Mouse (Mus musculus) liver, embryonic 12.5 days (tissue): ENCODE results near the gene Panx1. TPM values are rescaled to one million over a fixed set of nuclear protein-coding genes. Genes with fewer than 3 reads are reported as not detected.

Experiments
- ATAC-seq: fragments of 200-750 bp; cut with Nextera tagmentation; 2 replicates; pipeline ENCODE4 v1.8.0; 2017; ENCODE audit warnings: moderate number of reproducible peaks, mild to moderate bottlenecking, moderate library complexity
- H3K27ac ChIP-seq: fragments of 300-500 bp; sonication (generic); 2 replicates; pipeline ENCODE4 v1.5.1; 2016; ENCODE audit warnings: mild to moderate bottlenecking
- H3K27me3 ChIP-seq: fragments of 300-500 bp; sonication (generic); replicated peaks from 2 replicates; pipeline ENCODE4 v1.6.1; 2016; ENCODE audit warnings: mild to moderate bottlenecking, moderate library complexity
- H3K36me3 ChIP-seq: fragments of 300-500 bp; sonication (generic); 2 replicates; pipeline ENCODE4 v1.6.1; 2016; ENCODE audit warnings: mild to moderate bottlenecking, moderate library complexity
- H3K4me1 ChIP-seq: fragments of 300-500 bp; sonication (generic); 2 replicates; pipeline ENCODE4 v1.6.1; 2016
- H3K4me2 ChIP-seq: fragments of 300-500 bp; sonication (generic); 2 replicates; pipeline ENCODE4 v1.6.1; 2016; ENCODE audit warnings: mild to moderate bottlenecking, moderate library complexity
- H3K4me3 ChIP-seq: fragments of 300-500 bp; sonication (generic); 2 replicates; pipeline ENCODE4 v1.5.1; 2016; ENCODE audit warnings: mild to moderate bottlenecking, moderate library complexity
- H3K9ac ChIP-seq: fragments of 300-500 bp; sonication (generic); 2 replicates; pipeline ENCODE4 v1.6.1; 2016; ENCODE audit warnings: mild to moderate bottlenecking, moderate library complexity
- H3K9me3 ChIP-seq: fragments of 300-500 bp; sonication (generic); replicated peaks from 2 replicates; pipeline ENCODE4 v1.6.1; 2016; ENCODE audit warnings: mild to moderate bottlenecking, moderate library complexity
- WGBS: fragments of 180-500 bp; shearing (Covaris S2); methylation state at CpG from one replicate; pipeline ENCODE4 v1.1.7; 2016; ENCODE audit not compliant: insufficient replicate concordance; 5-methylcytosine and 5-hydroxymethylcytosine counted together
- polyA plus RNA-seq: library from polyadenylated mRNA; unstranded; fragments of >200 nt; fragmentation: Nextera tagmentation; extraction: Ambion mirVana; gene quantifications from 2 replicates; pipeline ENCODE4 v1.2.1, GENCODE M21; 2016

Gene Panx1
- polyA plus RNA-seq, 1 experiment from 2014 or later: 14.1 TPM

DNA sequence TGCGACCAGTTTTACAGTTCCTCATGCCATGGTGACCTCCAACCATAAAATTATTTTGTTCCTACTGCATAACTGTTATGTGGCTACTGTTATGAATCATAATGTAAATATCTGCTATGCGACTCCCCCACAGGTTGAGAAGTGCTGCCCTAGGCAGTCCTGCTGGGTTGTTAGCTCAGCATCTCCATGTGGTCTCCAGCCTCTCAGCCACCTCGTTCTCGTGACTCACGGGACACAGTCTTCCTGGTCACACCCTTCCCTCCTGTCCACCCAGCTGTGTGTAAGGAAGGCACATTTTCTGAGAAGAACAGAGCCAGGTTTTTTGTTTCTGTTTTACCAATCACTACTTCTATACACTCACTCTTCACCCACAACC is 26.5 kb downstream of the Panx1 start:
- Histone ChIP-seq H3K9me3 (no peaks in the 10 kb centered on the region), H3K4me2 (no peak overlapping the region), H3K36me3 (peaks cover 7% of the 10 kb centered on the region; the same call in 1 of the 2 replicates), H3K27me3 (no peaks in the 10 kb centered on the region), H3K9ac (no peak overlapping the region), H3K27ac (0 out of 2 replicates have a peak overlapping the region, but pooled peaks have one; percentile 48), H3K4me1 (peaks cover 21% of the 10 kb centered on the region), H3K4me3 (no peak overlapping the region)
- 50% methylated on average over 5 of the region's 5 CpGs for WGBS
- no peak for ATAC-seq

DNA sequence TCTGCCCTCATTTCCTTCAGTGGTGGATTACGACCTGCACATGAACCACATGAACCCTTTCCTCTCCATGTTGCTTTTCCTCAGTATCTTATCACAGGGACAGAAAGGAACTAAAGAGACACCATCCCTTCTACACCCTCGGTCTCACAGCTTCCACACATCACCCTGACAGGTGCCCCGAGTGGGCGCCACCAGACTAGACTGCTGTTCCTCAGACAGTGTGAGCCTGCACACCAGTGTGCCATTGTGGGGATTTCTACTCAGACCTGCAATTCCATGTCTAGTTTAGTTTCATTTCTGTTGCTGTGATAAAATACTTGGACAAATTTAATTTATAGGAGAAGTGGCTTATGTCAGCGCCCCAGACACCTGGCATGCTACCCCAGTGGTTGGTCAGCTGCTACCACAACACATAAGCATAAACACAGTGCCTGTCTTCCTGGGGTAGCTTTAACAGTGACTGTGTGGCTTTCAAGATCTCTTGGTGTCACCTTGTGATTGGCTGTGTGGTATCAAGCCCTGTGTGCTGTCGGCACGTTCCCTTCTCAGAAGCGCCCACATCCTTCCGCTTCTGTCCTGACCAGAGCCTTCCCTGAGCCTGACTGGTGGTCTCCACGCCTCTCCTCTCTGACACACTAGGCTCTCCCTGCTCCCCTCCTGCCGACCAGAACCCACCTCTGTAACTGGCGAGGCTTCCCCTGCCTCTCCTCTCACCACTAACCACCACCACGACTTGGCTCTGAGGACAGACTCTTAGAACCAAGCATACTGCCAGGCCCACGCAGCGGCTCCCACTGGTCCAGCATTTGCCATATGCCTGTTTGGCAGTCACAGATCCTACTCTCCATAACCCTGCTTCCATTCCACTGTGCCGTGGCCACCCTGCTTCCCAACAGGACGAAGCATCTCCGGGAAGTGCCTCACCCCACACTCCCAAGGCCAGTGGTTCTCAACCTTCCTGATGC is 27.2 kb downstream of the Panx1 start:
- Histone ChIP-seq H3K27me3 (no peaks in the 10 kb centered on the region), H3K4me3 (no peak overlapping the region), H3K4me2 (no peak overlapping the region), H3K9me3 (no peaks in the 10 kb centered on the region), H3K4me1 (peaks cover 19% of the 10 kb centered on the region), H3K9ac (no peak overlapping the region), H3K36me3 (peaks cover 7% of the 10 kb centered on the region; the same call in 1 of the 2 replicates), H3K27ac (peak overlapping the region; percentile 48; the same call in 1 of the 2 replicates)
- ATAC-seq: peak; percentile 67
- WGBS: 37% methylated on average over 18 of the region's 18 CpGs

DNA sequence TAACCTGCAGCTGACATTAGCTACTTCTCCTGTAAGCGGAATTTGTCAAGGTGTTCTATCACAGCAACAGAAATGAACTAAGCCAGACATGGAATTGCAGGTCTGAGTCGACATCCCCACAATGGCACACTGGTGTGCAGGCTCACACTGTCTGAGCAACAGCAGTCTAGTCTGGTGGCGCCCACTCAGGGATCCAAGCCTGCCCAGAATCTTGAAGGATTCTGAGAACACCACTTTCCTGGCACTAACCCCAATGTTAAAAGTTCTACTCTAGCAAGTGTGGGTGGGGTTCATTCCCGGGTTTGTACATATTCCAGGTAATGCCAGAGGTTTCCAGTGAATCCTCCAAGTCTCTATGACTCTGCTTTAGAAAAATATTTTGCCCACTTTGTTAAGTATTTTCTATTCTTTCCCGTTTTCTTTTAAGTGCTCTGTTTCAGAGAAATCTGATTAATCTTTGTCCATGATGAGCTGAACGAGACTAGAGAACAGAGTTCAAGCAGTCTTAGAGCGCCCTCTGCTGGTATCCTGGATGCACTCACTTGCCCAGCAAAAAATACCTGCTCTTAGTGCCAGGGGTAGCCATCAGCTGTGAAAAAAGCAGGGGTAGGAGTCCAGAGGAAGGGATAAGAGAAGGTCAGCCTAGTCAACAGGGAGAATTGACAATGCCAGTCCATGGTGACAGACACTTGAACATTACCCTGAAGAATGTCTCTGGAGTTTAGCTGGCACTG is 29.9 kb downstream of the Panx1 start:
- WGBS: 47% methylated on average over 7 of the region's 7 CpGs
- Histone ChIP-seq H3K4me2 (no peak overlapping the region), H3K27me3 (no peaks in the 10 kb centered on the region), H3K4me3 (no peak overlapping the region), H3K36me3 (peaks cover 7% of the 10 kb centered on the region; the same call in 1 of the 2 replicates), H3K9ac (no peak overlapping the region), H3K27ac (no peak overlapping the region), H3K4me1 (peaks cover 10% of the 10 kb centered on the region; the same call in 1 of the 2 replicates), H3K9me3 (no peaks in the 10 kb centered on the region)
- no peak for ATAC-seq

DNA sequence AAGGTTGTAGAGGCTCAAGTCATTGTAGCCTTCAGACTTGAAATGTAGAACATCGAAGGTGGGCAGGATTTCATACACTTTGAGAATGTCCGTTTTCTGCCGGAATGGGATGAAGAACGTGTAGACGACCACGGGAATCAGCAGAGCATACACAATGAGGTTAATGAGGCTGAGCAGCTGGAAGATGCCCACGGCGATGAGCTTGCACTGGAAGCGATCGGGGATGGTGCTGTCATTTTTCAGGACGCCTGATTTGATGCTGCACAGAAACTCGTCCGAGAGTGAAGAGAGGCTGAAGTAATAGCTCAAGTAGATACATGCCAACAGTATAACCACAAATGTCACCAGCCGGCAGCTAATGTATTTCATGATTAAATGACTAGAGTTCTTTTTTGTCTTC is 37.7 kb downstream of the Panx1 start:
- no peak for ATAC-seq
- Histone ChIP-seq H3K9ac (no peak overlapping the region), H3K27ac (no peak overlapping the region), H3K4me1 (no peaks in the 10 kb centered on the region), H3K4me3 (no peak overlapping the region), H3K4me2 (no peak overlapping the region), H3K36me3 (peaks cover 12% of the 10 kb centered on the region; the same call in 1 of the 2 replicates), H3K9me3 (no peaks in the 10 kb centered on the region), H3K27me3 (no peaks in the 10 kb centered on the region)
- WGBS: 74% methylated on average over 14 of the region's 14 CpGs

DNA sequence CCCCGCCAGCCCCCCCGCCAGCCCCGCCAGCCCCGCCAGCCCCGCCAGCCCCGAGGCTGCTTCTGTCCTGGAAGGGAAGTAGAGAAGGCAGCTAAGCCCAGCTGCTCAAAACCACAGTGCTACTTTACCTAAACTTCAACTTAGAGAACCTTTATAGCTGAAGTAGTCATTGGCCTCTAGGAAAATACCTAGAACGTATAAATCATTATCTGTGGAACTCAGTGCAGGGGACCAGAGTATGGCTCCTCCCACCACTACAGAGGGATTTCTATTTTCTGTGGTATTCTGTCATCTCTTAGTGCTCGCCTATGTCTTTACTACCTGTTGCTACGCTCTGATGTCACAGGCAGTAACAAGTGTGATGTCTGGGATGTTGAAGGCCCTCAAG is 41.0 kb downstream of the Panx1 start:
- Histone ChIP-seq H3K36me3 (peaks cover 12% of the 10 kb centered on the region; the same call in 1 of the 2 replicates), H3K9ac (no peak overlapping the region), H3K9me3 (no peaks in the 10 kb centered on the region), H3K27me3 (no peaks in the 10 kb centered on the region), H3K27ac (no peak overlapping the region), H3K4me2 (no peak overlapping the region), H3K4me1 (no peaks in the 10 kb centered on the region), H3K4me3 (no peak overlapping the region)
- 67% methylated on average over 7 of the region's 9 CpGs for WGBS
- no peak for ATAC-seq

DNA sequence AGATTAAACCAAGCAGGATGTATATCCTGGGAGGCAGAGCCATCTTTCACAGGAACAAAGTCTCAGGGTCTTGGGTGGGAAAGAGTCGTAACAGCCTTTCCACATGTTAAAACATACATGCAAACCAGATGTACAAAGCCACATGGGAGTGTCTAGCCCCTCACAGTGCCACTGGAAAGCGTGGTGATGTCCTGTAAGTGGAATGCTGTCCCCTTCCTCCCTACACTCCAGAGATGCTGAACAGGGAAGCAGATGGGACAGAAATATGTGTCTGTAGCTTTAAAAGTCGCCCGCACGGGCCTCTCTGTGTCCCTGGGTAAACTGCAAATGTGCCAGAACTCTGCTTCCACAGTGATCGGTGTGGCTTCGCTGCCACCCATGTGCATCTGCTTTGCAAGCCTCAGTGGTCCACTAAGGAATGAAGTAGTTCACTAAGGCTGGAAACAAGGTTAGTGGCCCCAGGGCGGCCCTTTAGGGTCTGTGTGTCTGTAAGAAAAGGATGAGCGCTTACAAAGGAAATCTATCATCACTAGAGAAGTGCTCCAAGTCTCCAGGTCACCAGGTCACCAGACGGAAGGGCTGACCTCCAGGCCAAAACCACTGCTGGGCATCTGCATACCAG is 41.5 kb downstream of the Panx1 start:
- H3K36me3 ChIP-seq: peaks cover 12% of the 10 kb centered on the region; the same call in 1 of the 2 replicates
- H3K27ac ChIP-seq: no peak overlapping the region
- H3K4me1 ChIP-seq: no peaks in the 10 kb centered on the region
- no peak overlapping the region for H3K4me3 ChIP-seq
- ATAC-seq: no peak
- H3K9ac ChIP-seq: no peak overlapping the region
- H3K9me3 ChIP-seq: no peaks in the 10 kb centered on the region
- no peak overlapping the region for H3K4me2 ChIP-seq
- H3K27me3 ChIP-seq: no peaks in the 10 kb centered on the region
- WGBS: 63% methylated on average over 10 of the region's 10 CpGs

DNA sequence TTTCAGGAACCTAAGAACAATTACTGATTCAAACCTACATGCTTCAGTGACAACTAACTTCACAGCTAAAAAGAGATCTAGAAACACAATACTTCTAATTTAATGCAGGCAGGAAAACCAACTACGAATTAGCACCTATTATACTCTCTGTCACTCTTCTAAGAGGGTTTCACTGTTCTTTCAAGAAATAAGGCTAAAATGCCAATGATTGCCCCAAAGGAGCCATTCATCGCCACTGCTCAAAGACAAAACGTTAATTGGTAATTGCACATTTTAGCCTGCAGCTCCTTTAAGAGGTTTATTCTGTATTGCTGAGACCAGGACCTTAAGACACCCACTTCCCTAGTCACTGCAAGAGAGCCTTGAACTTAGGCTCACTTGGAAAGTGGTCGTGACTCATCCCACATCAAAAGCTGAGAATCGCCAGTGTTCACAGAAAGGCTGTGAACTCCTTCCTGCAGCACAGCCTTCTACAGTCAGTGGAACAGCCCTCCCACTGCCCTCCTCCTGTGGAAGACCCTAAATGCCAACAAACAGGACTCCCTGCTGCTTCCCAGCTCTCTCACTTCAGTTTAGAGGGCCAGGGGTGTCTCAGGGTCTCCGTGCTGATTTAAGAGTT is 42.2 kb downstream of the Panx1 start:
- Histone ChIP-seq H3K4me3 (no peak overlapping the region), H3K9me3 (no peaks in the 10 kb centered on the region)
- 61% methylated on average over 6 of the region's 6 CpGs for WGBS

DNA sequence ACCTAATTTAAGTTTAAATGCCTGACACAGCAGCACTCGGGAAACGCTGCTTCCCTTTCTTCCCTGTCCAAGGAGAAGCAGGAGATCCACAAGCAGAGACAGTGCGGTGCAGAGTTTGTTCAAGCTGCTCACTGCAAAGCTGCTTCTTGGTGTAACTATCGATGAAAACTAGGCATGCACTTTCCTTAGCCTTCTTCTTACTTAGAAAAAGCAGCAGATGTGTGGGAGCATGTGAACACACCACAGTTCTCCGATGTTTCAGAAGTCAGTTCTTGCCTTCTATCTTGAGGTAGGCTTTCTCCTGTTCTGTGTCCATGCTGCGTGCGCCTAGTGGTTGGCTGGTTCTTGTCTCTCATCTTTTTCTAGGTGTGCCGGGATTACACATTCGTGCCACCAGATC is 46.5 kb downstream of the Panx1 start:
- no peak overlapping the region for H3K4me2 ChIP-seq
- H3K9me3 ChIP-seq: no peaks in the 10 kb centered on the region
- no peak overlapping the region for H3K9ac ChIP-seq
- H3K27me3 ChIP-seq: no peaks in the 10 kb centered on the region
- ATAC-seq: no peak
- no peak overlapping the region for H3K27ac ChIP-seq
- H3K36me3 ChIP-seq: no peaks in the 10 kb centered on the region
- no peak overlapping the region for H3K4me3 ChIP-seq
- WGBS: 76% methylated on average over 9 of the region's 9 CpGs
- no peaks in the 10 kb centered on the region for H3K4me1 ChIP-seq

More for the DNA sequence above, 42.2 kb downstream of the Panx1 start:
- H3K27ac ChIP-seq: no peak overlapping the region
- H3K36me3 ChIP-seq: peaks cover 12% of the 10 kb centered on the region; the same call in 1 of the 2 replicates
- H3K4me2 ChIP-seq: no peak overlapping the region
- no peak for ATAC-seq
- H3K4me1 ChIP-seq: no peaks in the 10 kb centered on the region
- H3K27me3 ChIP-seq: no peaks in the 10 kb centered on the region
- H3K9ac ChIP-seq: no peak overlapping the region

DNA sequence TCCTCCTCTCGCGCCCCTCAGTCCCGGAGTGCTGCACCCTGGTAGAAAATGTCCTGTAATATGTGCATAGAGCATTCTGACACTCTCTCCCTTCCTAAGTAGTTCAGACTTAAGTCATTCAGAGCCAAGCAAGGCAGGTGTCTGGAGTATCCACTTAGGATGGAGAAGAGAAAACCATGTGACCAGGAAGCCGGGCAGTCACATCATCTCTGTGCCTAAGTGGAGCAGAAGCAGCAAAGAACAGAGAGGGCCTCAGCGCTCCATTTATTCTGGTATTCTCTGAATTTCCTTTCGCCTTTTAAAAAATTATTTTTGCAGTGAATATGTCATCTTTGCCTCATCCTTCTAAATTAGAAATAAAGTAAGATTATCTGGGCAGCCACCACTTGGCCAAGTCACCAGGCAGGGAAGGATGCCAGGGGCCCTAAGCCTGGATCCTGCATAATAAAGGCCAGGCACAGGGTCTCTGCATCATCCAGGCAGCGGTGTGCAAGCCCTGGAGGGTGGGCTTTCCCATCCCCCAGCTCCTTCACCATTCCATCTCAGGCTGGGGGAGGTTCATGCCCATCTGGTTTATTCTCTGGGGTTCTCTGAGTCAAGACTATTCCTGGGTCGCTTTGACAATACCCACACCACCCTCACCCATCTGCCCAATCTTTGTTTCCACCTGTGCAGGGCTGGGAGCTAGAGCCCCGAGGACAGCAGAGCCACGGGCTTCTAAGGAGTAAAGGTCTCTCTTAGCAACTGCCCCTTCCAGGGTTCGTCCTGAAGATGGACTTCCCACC is 47.8 kb downstream of the Panx1 start:
- Histone ChIP-seq H3K9me3 (no peaks in the 10 kb centered on the region), H3K27me3 (no peaks in the 10 kb centered on the region), H3K9ac (no peak overlapping the region), H3K36me3 (no peaks in the 10 kb centered on the region), H3K4me1 (no peaks in the 10 kb centered on the region), H3K27ac (no peak overlapping the region), H3K4me2 (no peak overlapping the region), H3K4me3 (no peak overlapping the region)
- ATAC-seq: no peak
- WGBS: 63% methylated on average over 11 of the region's 11 CpGs

DNA sequence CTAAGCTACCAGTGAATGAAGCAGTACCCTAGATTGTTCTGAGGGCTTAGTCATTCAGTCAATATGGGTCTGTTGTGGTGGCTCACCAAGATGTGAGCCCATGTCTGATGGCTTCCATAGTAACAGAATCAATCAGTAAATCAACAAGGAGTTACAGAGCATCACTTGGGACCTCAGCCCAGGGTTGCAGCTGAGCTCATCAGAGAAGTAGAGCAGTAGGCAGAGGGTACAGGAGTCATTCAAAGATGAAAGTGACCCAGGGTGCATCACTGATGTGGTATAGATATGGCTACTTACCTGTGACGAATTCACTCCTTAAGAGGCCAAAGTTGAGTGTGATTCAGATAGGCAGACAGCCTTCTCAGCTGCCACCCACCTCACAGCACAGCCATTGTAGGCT is 49.8 kb downstream of the Panx1 start:
- Histone ChIP-seq H3K27me3 (no peaks in the 10 kb centered on the region), H3K4me3 (no peak overlapping the region), H3K9me3 (no peaks in the 10 kb centered on the region), H3K36me3 (no peaks in the 10 kb centered on the region), H3K4me2 (no peak overlapping the region), H3K9ac (no peak overlapping the region), H3K4me1 (no peaks in the 10 kb centered on the region), H3K27ac (no peak overlapping the region)
- no peak for ATAC-seq
- WGBS: 52% methylated on average over 1 of the region's 1 CpGs
